Mouse (Mus musculus) small intestine, adult 2 months (tissue): ENCODE measurements at regions not wholly inside any gene's neighbourhood (a gene's known extent, or its start where the extent isn't known, plus 50 kb on each side); places are given as distances from the start of the nearest gene placed in this dataset.

Experiments used
- CTCF ChIP-seq: fragments of 200-500 bp; IDR thresholded peaks from 2 replicates; pipeline ENCODE4 v1.5.1; 2012; ENCODE audit warnings: low read depth, mild to moderate bottlenecking, control low read depth, inconsistent platforms, low read length, moderate library complexity, mixed read lengths; ENCODE audit not compliant: insufficient replicate concordance, insufficient read length; ENCODE audit errors: extremely low read depth
- POLR2A ChIP-seq: fragments of 200-500 bp; IDR thresholded peaks from 2 replicates; pipeline ENCODE4 v1.6.1; 2012; ENCODE audit warnings: low read depth, mild to moderate bottlenecking, control low read depth, inconsistent platforms, low read length, moderate library complexity

DNA sequence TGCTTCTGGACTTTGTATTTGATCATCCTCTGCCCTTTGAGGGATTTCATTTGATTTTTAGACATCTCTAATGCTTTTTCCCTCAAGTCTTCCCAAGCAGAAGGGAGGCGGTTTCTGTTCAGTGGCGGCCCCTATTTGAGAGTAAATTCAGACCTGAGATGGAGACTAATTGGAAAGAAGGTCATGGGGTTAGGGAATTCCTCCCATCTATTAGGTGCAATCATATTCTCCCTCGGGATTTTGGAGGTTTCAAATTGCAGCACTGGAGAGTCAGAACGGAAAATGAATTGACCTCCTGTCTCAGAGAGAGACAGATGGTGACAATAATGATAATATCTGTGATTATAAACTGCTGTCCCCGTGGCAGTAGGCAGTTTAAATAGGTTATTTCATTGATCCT is 285.6 kb downstream of the 1810013L24Rik start:
- TF ChIP-seq CTCF (no peak), POLR2A (no peak)
